Comparison of ENCODE assay signal across 8 mouse cellular contexts in genomic region chr7:127572895-127573471, GRCm38 (mm10). TPM values are rescaled to one million over a fixed set of nuclear protein-coding genes. Genes with fewer than 3 reads are reported as not detected.
DNase-seq lines count a peak whose midpoint lies in the region; ATAC-seq and TF ChIP-seq lines count a peak whose summit lies in the region.

Gene Phkg2, plus strand, starts transcription at chr7:127573340.

- peak within 1 kb of the TSS; percentile 74 for H3K27ac ChIP-seq in embryonic facial prominence, embryonic 13.5 days
- H3K27ac ChIP-seq in kidney, adult 2 months (ENCODE audit: insufficient read depth, low read depth, low read length) = peak within 1 kb of the TSS; percentile 61
- peak within 1 kb of the TSS; percentile 82 for H3K27ac ChIP-seq in limb, embryonic 12.5 days
- peak within 1 kb of the TSS; percentile 83 for H3K27ac ChIP-seq in midbrain, embryonic 15.5 days
- H3K27ac ChIP-seq in spleen, adult 2 months (ENCODE audit: insufficient read depth, low read length) = peak within 1 kb of the TSS; percentile 79

- H3K27me3 ChIP-seq in embryonic facial prominence, embryonic 13.5 days = no peaks in the 10 kb centered on the region
- no peaks in the 10 kb centered on the region for H3K27me3 ChIP-seq in kidney, adult 2 months (replicated peaks; ENCODE audit: control insufficient read depth, insufficient read depth, low read length)
- no peaks in the 10 kb centered on the region for H3K27me3 ChIP-seq in limb, embryonic 12.5 days
- no peaks in the 10 kb centered on the region for H3K27me3 ChIP-seq in midbrain, embryonic 15.5 days (replicated peaks)
- no peaks in the 10 kb centered on the region for H3K27me3 ChIP-seq in spleen, adult 2 months (ENCODE audit: control insufficient read depth, insufficient read depth, low read length)

- WGBS in embryonic facial prominence, embryonic 13.5 days = under 1% methylated on average over 17 of the region's 17 CpGs
- under 1% methylated on average over 17 of the region's 17 CpGs for WGBS in kidney, adult 2 months
- under 1% methylated on average over 17 of the region's 17 CpGs for WGBS in limb, embryonic 12.5 days
- 0% methylated on average over 17 of the region's 17 CpGs for WGBS in midbrain, embryonic 15.5 days
- WGBS in spleen, adult 2 months = under 1% methylated on average over 17 of the region's 17 CpGs

- no peak for TF ChIP-seq POLR2A in kidney, adult 2 months (IDR thresholded peaks at IDR 0.05; ENCODE audit: low read depth, low read length)
- TF ChIP-seq POLR2A in spleen, adult 2 months (IDR thresholded peaks at IDR 0.05; ENCODE audit: low read depth, low read length) = peak; percentile 91

- no peaks in the 10 kb centered on the region for H3K9me3 ChIP-seq in embryonic facial prominence, embryonic 13.5 days
- H3K9me3 ChIP-seq in limb, embryonic 12.5 days = no peaks in the 10 kb centered on the region
- H3K9me3 ChIP-seq in midbrain, embryonic 15.5 days = no peaks in the 10 kb centered on the region

- peaks cover 19% of the 10 kb centered on the region for H3K4me1 ChIP-seq in embryonic facial prominence, embryonic 13.5 days
- peaks cover 5% of the 10 kb centered on the region; the same call in 1 of the 2 replicates for H3K4me1 ChIP-seq in kidney, adult 2 months (ENCODE audit: control insufficient read depth, insufficient read depth, low read length)
- peaks cover 19% of the 10 kb centered on the region for H3K4me1 ChIP-seq in limb, embryonic 12.5 days (replicated peaks)
- peaks cover 30% of the 10 kb centered on the region for H3K4me1 ChIP-seq in midbrain, embryonic 15.5 days
- H3K4me1 ChIP-seq in spleen, adult 2 months (ENCODE audit: control insufficient read depth, insufficient read depth, insufficient read length) = peaks cover 6% of the 10 kb centered on the region

- peak within 1 kb of the TSS; percentile 95 for H3K4me2 ChIP-seq in embryonic facial prominence, embryonic 13.5 days
- H3K4me2 ChIP-seq in limb, embryonic 12.5 days = peak within 1 kb of the TSS; percentile 82
- H3K4me2 ChIP-seq in midbrain, embryonic 15.5 days = peak within 1 kb of the TSS; percentile 90

- H3K4me3 ChIP-seq in embryonic facial prominence, embryonic 13.5 days = peak within 1 kb of the TSS; percentile 78
- H3K4me3 ChIP-seq in kidney, adult 2 months (ENCODE audit: insufficient read depth, low read depth, low read length) = peak within 1 kb of the TSS; percentile 86
- peak within 1 kb of the TSS; percentile 67 for H3K4me3 ChIP-seq in limb, embryonic 12.5 days (replicated peaks)
- peak within 1 kb of the TSS; percentile 60 for H3K4me3 ChIP-seq in midbrain, embryonic 15.5 days
- peak within 1 kb of the TSS; percentile 77 for H3K4me3 ChIP-seq in spleen, adult 2 months (ENCODE audit: extremely low read depth, insufficient read depth, insufficient read length)

- H3K36me3 ChIP-seq in embryonic facial prominence, embryonic 13.5 days = peaks cover 28% of the 10 kb centered on the region
- H3K36me3 ChIP-seq in kidney, adult 2 months (ENCODE audit: control insufficient read depth, insufficient read depth, low read length) = no peaks in the 10 kb centered on the region
- H3K36me3 ChIP-seq in limb, embryonic 12.5 days = peaks cover 31% of the 10 kb centered on the region
- peaks cover 6% of the 10 kb centered on the region for H3K36me3 ChIP-seq in midbrain, embryonic 15.5 days (replicated peaks)
- peaks cover 8% of the 10 kb centered on the region for H3K36me3 ChIP-seq in spleen, adult 2 months (ENCODE audit: control insufficient read depth, insufficient read depth, low read length)

- no peak for TF ChIP-seq CTCF in kidney, adult 2 months (conservative IDR thresholded peaks at IDR 0.05; ENCODE audit: insufficient read depth, insufficient read length, low read depth, low read length)
- no peak for TF ChIP-seq CTCF in spleen, adult 2 months (IDR thresholded peaks at IDR 0.05; ENCODE audit: extremely low read depth, insufficient read depth, insufficient read length, insufficient replicate concordance)

- peak within 1 kb of the TSS; percentile 87 for H3K9ac ChIP-seq in embryonic facial prominence, embryonic 13.5 days
- peak within 1 kb of the TSS; percentile 76 for H3K9ac ChIP-seq in limb, embryonic 12.5 days (replicated peaks)
- peak within 1 kb of the TSS; percentile 64 for H3K9ac ChIP-seq in midbrain, embryonic 15.5 days

- peak; percentile 93 for ATAC-seq in embryonic facial prominence, embryonic 13.5 days (ENCODE audit: insufficient number of reproducible peaks, insufficient read depth, low FRiP score, low TSS enrichment, low read depth)
- peak; percentile 97 for ATAC-seq in limb, embryonic 12.5 days (ENCODE audit: insufficient number of reproducible peaks, insufficient read depth, low FRiP score, low TSS enrichment, low read depth)
- ATAC-seq in midbrain, embryonic 15.5 days (replicated peaks) = peak; percentile 98

- DNase-seq in 3T3-L1 (ENCODE audit: low read depth, low spot score) = peak; percentile 99
- DNase-seq in adrenal gland, postnatal 36 days = peak; percentile 93 to 94
- peak; percentile 95 to 99 for DNase-seq in heart, adult 18-20 months
- DNase-seq in kidney, adult 2 months = peak; percentile 99
- DNase-seq in spleen, adult 2 months (ENCODE audit: low read depth in 1 of 2, low spot score in 2 of 2) = peak; percentile 90 to 97

RNA-seq across cellular contexts. Expression of gene Phkg2, which starts in this region (rescaled TPM):
- 10 to 100 TPM; 35.4 to 43.1 TPM for total RNA-seq in adrenal gland, postnatal 36 days (2021)
- polyA plus RNA-seq in embryonic facial prominence, embryonic 13.5 days (2015; fragmentation: Nextera tagmentation; extraction: Ambion mirVana) = 39.7 and 40.6 TPM in 2 replicates
- total RNA-seq in heart, adult 18-20 months (2021) = 10 to 100 TPM; 14.9 to 16.4 TPM
- 53.6 and 65.6 TPM in 2 replicates for polyA plus RNA-seq in kidney, adult 2 months (2012; rRNA removed)
- polyA plus RNA-seq in limb, embryonic 12.5 days (2016; fragmentation: Nextera tagmentation; extraction: Ambion mirVana) = 40.4 and 42.2 TPM in 2 replicates
- 60.0 and 61.0 TPM in 2 replicates for polyA plus RNA-seq in midbrain, embryonic 15.5 days (2015; fragmentation: Nextera tagmentation; extraction: Ambion mirVana)
- 79.5 and 91.4 TPM in 2 replicates for polyA plus RNA-seq in spleen, adult 2 months (2012; rRNA removed)

Comparison
In these comparisons a context has a peak if more than half of its experiments do, and no peak if none do; other contexts are left out.
1. Peak in every context shown above with its lines: DNase-seq, ATAC-seq, H3K4me3 ChIP-seq and H3K27ac ChIP-seq.